Mouse (Mus musculus): ENCODE data around the gene Tars2. TPM values are rescaled to one million over a fixed set of nuclear protein-coding genes. Genes with fewer than 3 reads are reported as not detected.

Gene Tars2
- polyA plus RNA-seq, 1 experiment, result 34.3 TPM

- no peaks in the 10 kb centered on the region for H3K36me3 ChIP-seq (ENCODE audit: control insufficient read depth, insufficient read depth)
- TF ChIP-seq TCF3 (IDR thresholded peaks at IDR 0.05; ENCODE audit: insufficient read length, low read depth) (no peak), MAX (IDR thresholded peaks at IDR 0.05; ENCODE audit: low read depth) (no peak), E2F4 (IDR thresholded peaks at IDR 0.05; ENCODE audit: insufficient read depth) (no peak), POLR2AphosphoS2 (IDR thresholded peaks at IDR 0.05; ENCODE audit: insufficient read length, low read depth) (no peak), REST (IDR thresholded peaks at IDR 0.05; ENCODE audit: insufficient read depth, insufficient read length) (no peak), CEBPB (IDR thresholded peaks at IDR 0.05; ENCODE audit: insufficient read depth, poor library complexity, severe bottlenecking) (no peak), TCF12 (IDR thresholded peaks at IDR 0.05; ENCODE audit: insufficient read depth, poor library complexity, severe bottlenecking) (no peak), USF1 (IDR thresholded peaks at IDR 0.05; ENCODE audit: low read depth) (no peak), MYOD1 (IDR thresholded peaks at IDR 0.05; ENCODE audit: control insufficient read depth in 1 of 3, insufficient read length in 2 of 3, low read depth in 2 of 3) (no peak), POLR2A (IDR thresholded peaks at IDR 0.05; ENCODE audit: insufficient read length, low read depth) (no peak), MYOG (IDR thresholded peaks at IDR 0.05; ENCODE audit: control insufficient read depth in 1 of 3, insufficient read depth in 1 of 3, insufficient read length in 2 of 3, low read depth in 2 of 3) (no peak), SRF (IDR thresholded peaks at IDR 0.05; ENCODE audit: control insufficient read depth, insufficient read length, low read depth) (no peak)
- no peak overlapping the region for H3K4me3 ChIP-seq
- no peak overlapping the region for H3K4me2 ChIP-seq (ENCODE audit: low read depth)
- H3K79me2 ChIP-seq (ENCODE audit: control insufficient read depth, insufficient read depth), result no peaks in the 10 kb centered on the region
- no peak overlapping the region for H3ac ChIP-seq (ENCODE audit: control insufficient read depth, insufficient read length)
- no peaks in the 10 kb centered on the region for H3K27me3 ChIP-seq (ENCODE audit: control insufficient read depth, insufficient read depth, insufficient read length)
These were observed 55.4 kb downstream of the Tars2 start for GRCm38 (mm10) chr3:95704612-95705011.

DNA sequence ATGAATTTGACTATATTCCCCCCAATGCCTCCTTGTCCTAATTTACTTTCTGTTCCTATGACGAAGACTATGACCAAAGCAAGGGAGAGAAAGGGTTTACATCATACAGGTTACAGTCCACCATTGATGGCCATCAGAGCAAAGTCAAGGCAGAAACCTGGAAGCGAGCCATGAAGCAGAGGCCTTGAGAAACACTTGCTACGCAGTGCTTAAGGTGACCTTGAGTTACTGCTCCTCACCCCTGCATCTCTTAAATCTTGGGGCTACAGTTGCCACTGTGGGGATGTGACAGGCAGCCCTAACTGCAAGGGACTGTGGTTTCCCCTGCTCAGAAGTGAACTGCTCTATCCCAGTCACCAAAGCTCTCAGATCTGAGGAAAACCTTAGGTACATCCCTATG is 56.7 kb downstream of the Tars2 start:
- H3K27me3 ChIP-seq (ENCODE audit: control insufficient read depth, insufficient read depth, insufficient read length), result no peaks in the 10 kb centered on the region
- no peak overlapping the region for H3ac ChIP-seq (ENCODE audit: control insufficient read depth, insufficient read length)
- no peaks in the 10 kb centered on the region for H3K79me2 ChIP-seq (ENCODE audit: control insufficient read depth, insufficient read depth)
- H3K4me2 ChIP-seq (ENCODE audit: low read depth), result no peak overlapping the region
- H3K4me3 ChIP-seq, result no peak overlapping the region
- H3K36me3 ChIP-seq (ENCODE audit: control insufficient read depth, insufficient read depth), result no peaks in the 10 kb centered on the region
- TF ChIP-seq POLR2A (IDR thresholded peaks at IDR 0.05; ENCODE audit: insufficient read length, low read depth) (no peak), MYOD1 (IDR thresholded peaks at IDR 0.05; ENCODE audit: control insufficient read depth in 1 of 3, insufficient read length in 2 of 3, low read depth in 2 of 3) (no peak), MAX (IDR thresholded peaks at IDR 0.05; ENCODE audit: low read depth) (no peak), TCF3 (IDR thresholded peaks at IDR 0.05; ENCODE audit: insufficient read length, low read depth) (no peak), REST (IDR thresholded peaks at IDR 0.05; ENCODE audit: insufficient read depth, insufficient read length) (no peak), E2F4 (IDR thresholded peaks at IDR 0.05; ENCODE audit: insufficient read depth) (no peak), CEBPB (IDR thresholded peaks at IDR 0.05; ENCODE audit: insufficient read depth, poor library complexity, severe bottlenecking) (no peak), POLR2AphosphoS2 (IDR thresholded peaks at IDR 0.05; ENCODE audit: insufficient read length, low read depth) (no peak), USF1 (IDR thresholded peaks at IDR 0.05; ENCODE audit: low read depth) (no peak), MYOG (IDR thresholded peaks at IDR 0.05; ENCODE audit: control insufficient read depth in 1 of 3, insufficient read depth in 1 of 3, insufficient read length in 2 of 3, low read depth in 2 of 3) (no peak), TCF12 (IDR thresholded peaks at IDR 0.05; ENCODE audit: insufficient read depth, poor library complexity, severe bottlenecking) (no peak), SRF (IDR thresholded peaks at IDR 0.05; ENCODE audit: control insufficient read depth, insufficient read length, low read depth) (no peak)

DNA sequence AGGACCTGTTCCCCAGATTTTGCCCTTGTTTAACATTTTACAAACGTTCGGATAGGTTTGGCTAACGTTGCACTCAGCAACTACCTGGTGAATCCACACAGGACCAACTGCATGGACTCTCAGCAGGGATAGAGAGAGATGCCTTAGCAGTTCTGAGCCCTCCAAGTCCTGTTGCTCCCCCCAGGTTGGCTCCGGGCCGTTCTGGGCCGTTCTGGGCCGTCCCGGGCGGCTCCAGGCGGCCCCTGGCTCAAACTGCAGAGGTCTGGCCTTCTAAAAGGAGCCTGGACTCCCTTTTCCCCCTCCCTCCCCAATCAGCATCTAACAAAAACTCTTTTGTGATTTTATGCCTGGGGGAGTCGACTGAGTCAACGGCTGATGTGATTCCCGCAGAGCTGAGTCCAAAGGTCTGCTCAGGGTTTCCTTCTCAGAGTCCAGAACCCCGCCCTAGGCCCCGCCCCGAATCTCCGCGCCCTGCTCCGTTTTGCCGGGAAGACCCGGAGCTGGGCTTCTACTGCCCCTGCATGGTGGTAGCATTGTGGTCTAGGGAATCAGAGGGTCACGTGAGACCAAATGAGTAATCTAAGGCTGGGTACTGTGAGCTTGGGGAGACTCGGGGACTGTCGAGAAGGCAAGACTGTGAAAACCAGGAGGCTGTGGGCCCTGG is 58.0 kb downstream of the Tars2 start:
- Histone ChIP-seq H3K36me3 (ENCODE audit: control insufficient read depth, insufficient read depth) (no peaks in the 10 kb centered on the region), H3K4me2 (ENCODE audit: low read depth) (peak overlapping the region; percentile 95), H3ac (ENCODE audit: control insufficient read depth, insufficient read length) (no peak overlapping the region), H3K27me3 (ENCODE audit: control insufficient read depth, insufficient read depth, insufficient read length) (no peaks in the 10 kb centered on the region), H3K4me3 (peak overlapping the region; percentile 9), H3K79me2 (ENCODE audit: control insufficient read depth, insufficient read depth) (no peaks in the 10 kb centered on the region)
- TF ChIP-seq MAX (IDR thresholded peaks at IDR 0.05; ENCODE audit: low read depth), result no peak
- TF ChIP-seq MYOG (IDR thresholded peaks at IDR 0.05; ENCODE audit: control insufficient read depth in 1 of 3, insufficient read depth in 1 of 3, insufficient read length in 2 of 3, low read depth in 2 of 3), result peak in 1 of 3 experiments; percentile 28
- TF ChIP-seq SRF (IDR thresholded peaks at IDR 0.05; ENCODE audit: control insufficient read depth, insufficient read length, low read depth), result no peak
- TF ChIP-seq POLR2A (IDR thresholded peaks at IDR 0.05; ENCODE audit: insufficient read length, low read depth), result no peak
- no peak for TF ChIP-seq REST (IDR thresholded peaks at IDR 0.05; ENCODE audit: insufficient read depth, insufficient read length)
- no peak for TF ChIP-seq MYOD1 (IDR thresholded peaks at IDR 0.05; ENCODE audit: control insufficient read depth in 1 of 3, insufficient read length in 2 of 3, low read depth in 2 of 3)
- TF ChIP-seq POLR2AphosphoS2 (IDR thresholded peaks at IDR 0.05; ENCODE audit: insufficient read length, low read depth), result no peak
- no peak for TF ChIP-seq TCF3 (IDR thresholded peaks at IDR 0.05; ENCODE audit: insufficient read length, low read depth)
- peak; percentile 89 for TF ChIP-seq USF1 (IDR thresholded peaks at IDR 0.05; ENCODE audit: low read depth)

- H3ac ChIP-seq (ENCODE audit: control insufficient read depth, insufficient read length), result no peak overlapping the region
- peak overlapping the region; percentile 9 for H3K4me3 ChIP-seq
- H3K27me3 ChIP-seq (ENCODE audit: control insufficient read depth, insufficient read depth, insufficient read length), result no peaks in the 10 kb centered on the region
- H3K79me2 ChIP-seq (ENCODE audit: control insufficient read depth, insufficient read depth), result no peaks in the 10 kb centered on the region
- no peak for TF ChIP-seq SRF (IDR thresholded peaks at IDR 0.05; ENCODE audit: control insufficient read depth, insufficient read length, low read depth)
- TF ChIP-seq MYOD1 (IDR thresholded peaks at IDR 0.05; ENCODE audit: control insufficient read depth in 1 of 3, insufficient read length in 2 of 3, low read depth in 2 of 3), result no peak
- TF ChIP-seq MYOG (IDR thresholded peaks at IDR 0.05; ENCODE audit: control insufficient read depth in 1 of 3, insufficient read depth in 1 of 3, insufficient read length in 2 of 3, low read depth in 2 of 3), result no peak
- TF ChIP-seq TCF12 (IDR thresholded peaks at IDR 0.05; ENCODE audit: insufficient read depth, poor library complexity, severe bottlenecking), result no peak
- no peak for TF ChIP-seq TCF3 (IDR thresholded peaks at IDR 0.05; ENCODE audit: insufficient read length, low read depth)
- TF ChIP-seq POLR2AphosphoS2 (IDR thresholded peaks at IDR 0.05; ENCODE audit: insufficient read length, low read depth), result no peak
- TF ChIP-seq CEBPB (IDR thresholded peaks at IDR 0.05; ENCODE audit: insufficient read depth, poor library complexity, severe bottlenecking), result no peak
- no peak for TF ChIP-seq USF1 (IDR thresholded peaks at IDR 0.05; ENCODE audit: low read depth)
- no peak for TF ChIP-seq POLR2A (IDR thresholded peaks at IDR 0.05; ENCODE audit: insufficient read length, low read depth)
- TF ChIP-seq E2F4 (IDR thresholded peaks at IDR 0.05; ENCODE audit: insufficient read depth), result no peak
- TF ChIP-seq MAX (IDR thresholded peaks at IDR 0.05; ENCODE audit: low read depth), result no peak
- TF ChIP-seq REST (IDR thresholded peaks at IDR 0.05; ENCODE audit: insufficient read depth, insufficient read length), result no peak
- no peaks in the 10 kb centered on the region for H3K36me3 ChIP-seq (ENCODE audit: control insufficient read depth, insufficient read depth)
- peak overlapping the region; percentile 95 for H3K4me2 ChIP-seq (ENCODE audit: low read depth)
These were observed 58.9 kb downstream of the Tars2 start for GRCm38 (mm10) chr3:95701085-95701484.
